Mouse (Mus musculus) kidney, postnatal 10 days (tissue): ENCODE data around the gene Eya2.

Experiments used
- DNase-seq: peaks from one replicate; pipeline ENCODE4 v3.0.0; 2021; ENCODE audit warnings: mixed read lengths

Eya2 gene

DNA sequence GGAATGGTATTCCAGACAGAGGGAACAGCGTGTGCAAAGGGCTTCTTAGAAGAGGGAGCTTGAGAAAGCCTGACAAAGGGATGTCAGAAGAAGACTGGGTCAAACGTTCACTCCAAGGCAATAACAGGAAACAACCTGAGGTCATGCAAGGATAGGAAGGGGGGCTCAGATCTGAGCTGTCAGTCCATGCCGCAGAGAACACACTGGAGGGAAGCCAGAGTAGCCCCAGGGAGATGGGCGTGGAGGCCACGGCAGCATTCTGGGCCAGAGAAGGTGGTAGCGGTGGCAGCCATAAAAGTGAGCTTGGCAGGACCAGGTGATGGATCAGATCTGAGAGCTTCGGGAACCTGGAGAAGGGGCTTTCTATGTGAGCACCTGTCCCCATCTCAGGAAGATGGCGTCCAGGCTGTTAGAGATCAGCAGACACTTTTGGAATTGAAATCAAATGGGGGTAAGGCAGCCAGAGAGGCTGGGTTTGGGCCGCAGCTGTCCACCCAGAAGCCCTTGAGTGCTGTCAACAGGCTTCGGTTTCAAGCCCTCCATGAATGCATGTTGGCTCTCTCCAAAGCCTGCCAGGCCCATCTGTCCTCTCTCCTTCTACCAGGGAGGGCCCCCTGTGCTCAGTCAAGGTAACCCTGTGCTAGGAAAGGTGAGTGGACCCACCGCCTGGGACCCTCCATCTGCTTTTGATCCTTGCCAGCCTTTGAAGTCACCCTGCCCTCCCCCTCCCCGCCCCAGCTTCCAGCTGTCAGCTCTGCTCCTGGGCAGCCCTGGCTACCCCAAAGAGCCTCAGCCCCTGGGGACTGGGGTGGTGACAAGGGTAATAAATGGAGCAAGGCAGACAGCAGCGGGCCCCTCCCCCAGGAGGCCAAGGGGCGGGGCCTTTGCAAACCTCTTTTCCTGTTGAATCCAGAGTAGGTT, 58.4 kb downstream of the Eya2 start:
- peak; percentile 81 for DNase-seq

DNA sequence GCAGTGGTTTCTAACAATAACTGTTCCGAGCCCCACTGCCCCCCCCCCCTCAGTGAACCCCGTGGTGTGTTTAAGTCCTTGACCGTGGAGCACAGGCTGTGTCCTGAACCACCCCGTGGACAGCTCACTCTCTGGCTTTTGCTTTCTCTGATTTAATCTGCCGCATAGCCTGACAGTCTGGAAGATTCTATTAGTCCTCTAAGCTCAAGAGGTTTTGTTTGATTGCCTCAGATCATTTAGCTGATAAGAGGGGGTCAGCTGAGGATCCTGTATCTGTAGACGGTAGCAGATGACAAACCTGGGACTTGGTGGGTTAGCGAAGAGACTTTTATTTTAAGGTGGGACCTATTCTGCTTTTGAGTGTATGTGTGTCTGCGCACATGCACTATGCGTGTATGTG, 59.3 kb downstream of the Eya2 start:
- no peak for DNase-seq

DNA sequence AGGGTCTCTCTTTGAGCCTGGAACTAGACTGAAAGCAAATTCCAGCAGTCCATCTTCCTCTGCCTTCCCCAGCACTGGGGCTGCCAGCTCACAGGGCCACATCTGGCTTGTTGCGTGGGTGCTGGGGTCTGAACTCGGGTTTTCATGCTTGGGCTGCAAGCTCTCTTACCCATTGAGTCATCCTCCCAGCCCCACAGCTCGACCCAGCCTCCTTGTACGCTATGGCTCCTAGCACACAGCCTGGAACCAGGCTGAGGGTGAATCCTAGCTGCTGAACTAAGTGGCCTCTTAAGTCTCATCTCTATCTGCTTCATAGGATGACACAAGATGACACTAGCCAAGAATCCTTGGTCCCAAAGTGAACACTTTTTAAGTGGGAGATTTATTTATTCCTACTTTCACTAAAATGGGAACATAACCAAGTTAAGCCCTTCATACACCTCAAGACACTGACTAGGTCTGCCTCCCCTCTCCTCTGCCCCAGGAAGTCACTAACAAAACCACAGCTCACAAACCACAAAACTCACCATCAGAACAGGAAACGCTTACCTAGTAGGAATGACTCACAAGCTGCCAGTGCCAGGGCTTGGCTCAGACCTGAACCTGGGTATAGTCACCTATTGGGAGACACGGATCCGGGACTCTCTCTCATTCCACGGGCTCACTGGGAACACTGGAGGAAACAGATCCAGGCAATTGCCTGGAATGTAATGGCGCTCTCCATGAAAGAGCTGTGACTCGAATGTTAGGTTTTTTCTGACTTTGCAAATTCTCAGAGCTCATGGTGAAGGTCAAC, 60.1 kb downstream of the Eya2 start:
- DNase-seq: no peak

DNA sequence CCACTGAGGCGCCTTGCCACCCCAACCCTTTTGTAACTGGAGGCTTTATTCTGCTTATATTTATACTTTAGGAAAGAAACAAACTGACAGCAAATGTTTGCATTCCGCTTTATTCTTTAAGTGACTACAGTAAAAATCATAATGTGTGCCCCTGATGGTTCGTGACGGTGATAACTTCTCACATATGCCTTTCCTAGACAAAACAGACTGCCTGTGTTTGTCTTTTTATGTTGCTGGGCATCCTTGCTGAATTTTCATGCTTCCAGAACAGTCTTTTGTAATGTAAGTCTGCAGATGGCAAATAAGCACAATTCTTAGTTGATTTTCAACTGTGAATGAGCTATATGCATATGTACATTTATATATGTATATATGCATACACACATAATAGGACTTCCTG, 61.7 kb downstream of the Eya2 start:
- no peak for DNase-seq

DNA sequence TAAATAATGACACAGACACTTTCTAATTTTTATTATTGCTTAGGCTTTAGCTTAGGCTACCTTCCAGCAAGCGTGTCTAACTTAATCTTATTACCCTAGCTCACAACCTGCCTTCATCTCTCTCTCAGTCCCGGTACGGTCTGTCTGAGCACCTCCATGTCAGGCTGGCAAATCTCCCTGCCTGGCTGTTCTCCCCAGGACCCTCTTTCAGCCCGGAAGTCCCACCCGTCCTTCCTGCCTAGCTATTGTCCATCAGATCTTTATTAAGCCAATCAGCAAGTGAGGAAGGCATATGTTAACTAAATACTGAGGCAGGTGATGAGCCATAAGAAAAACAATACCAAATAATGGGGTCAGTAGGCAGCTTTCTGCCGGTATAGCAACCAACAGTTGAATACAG, 62.1 kb downstream of the Eya2 start:
- DNase-seq: no peak

DNA sequence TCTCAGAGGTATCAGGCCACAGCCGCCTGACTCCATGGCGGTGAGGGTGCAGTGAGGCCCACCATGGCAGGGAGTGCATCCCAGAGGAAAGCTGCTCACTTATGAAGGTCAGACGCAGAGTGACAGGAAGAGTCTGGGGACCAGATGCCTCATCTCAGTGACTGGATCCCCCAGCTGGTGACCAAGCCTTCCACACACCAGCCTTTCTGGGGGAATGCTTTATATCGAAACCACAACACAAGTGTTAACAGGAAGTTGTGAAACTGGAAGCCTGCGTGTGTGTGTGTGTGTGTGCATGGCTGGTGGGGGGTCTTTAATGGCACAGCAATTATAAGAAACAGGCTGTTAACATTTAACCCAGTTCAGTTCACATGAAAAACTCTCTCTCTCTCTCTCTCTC, 64.7 kb downstream of the Eya2 start:
- no peak for DNase-seq

DNA sequence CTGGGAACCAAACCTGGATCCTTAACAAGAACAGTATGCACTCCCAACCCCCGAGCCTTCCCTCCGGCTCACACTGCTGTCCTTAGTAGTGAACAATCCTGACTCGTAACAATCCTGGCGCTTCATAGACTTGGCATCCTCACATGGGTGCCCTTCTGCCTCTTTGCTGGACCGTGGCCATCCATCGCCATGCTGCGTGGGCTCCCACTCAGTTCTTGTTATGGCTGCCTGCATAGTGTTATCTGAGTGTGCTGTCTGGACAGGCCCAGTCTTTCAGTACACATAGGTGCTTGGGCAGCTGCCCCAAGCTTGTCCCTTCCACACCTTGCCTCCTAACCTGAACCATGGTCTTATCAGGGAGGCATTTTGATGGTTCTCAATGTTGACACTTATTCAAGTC, 68.4 kb downstream of the Eya2 start:
- DNase-seq: no peak

DNA sequence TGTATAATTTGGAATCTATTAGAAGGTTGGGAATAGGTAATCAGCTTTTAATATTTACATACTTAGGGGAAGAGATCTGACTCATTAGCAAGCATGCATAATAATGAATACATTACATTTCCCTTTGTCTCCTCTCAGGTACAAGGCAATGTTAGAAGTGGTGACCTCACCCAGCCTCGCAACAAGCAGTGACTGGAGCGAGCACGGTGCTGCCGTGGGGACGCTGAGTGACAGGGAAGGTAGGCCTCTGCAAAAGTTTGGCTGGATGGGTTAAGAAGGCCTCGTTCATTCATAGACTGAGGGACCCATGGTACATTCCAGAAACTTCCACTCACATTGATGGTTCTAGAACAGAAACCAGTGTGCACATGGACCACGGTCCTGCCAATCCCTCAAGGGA, 69.8 kb downstream of the Eya2 start:
- DNase-seq: no peak

DNA sequence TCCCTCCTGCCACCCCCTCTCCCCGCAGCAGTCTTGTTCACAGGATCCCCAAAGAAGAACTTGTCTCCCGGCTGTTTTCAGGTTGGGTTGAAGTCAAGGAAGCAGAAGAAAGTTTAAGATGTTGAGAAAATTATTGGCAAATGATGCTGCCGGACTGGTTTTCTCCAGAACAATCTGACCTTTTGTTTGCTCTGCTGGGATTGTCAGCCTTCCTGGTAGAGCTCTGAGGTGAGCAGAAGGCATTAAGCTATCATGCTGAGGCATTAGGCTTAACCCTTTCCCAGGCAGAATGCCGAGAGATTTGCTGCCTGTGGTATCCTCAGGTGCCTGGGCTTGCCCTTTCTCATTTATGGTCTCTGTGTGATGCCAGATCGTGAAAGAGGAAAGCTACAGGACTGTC, 70.3 kb downstream of the Eya2 start:
- no peak for DNase-seq

DNA sequence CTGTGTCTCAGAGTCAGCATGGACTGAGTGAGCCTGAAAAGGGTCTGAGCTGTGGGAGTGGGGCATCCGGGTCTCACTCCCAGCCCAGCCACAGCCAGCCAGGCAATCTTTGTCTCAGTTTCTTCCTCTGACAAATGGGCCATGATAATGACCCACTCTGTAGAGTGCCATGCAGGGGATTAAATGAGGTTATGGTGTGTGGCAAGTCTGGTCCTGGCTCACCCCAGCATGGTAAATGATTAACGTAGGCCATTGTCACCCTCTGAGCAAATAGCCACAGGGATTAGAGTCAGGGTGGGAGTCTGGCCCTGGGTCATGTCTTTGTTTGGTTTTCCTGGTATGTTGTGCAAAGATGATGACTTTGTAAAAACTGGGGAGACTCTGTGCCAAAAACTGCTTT, 72.3 kb downstream of the Eya2 start:
- DNase-seq: no peak

DNA sequence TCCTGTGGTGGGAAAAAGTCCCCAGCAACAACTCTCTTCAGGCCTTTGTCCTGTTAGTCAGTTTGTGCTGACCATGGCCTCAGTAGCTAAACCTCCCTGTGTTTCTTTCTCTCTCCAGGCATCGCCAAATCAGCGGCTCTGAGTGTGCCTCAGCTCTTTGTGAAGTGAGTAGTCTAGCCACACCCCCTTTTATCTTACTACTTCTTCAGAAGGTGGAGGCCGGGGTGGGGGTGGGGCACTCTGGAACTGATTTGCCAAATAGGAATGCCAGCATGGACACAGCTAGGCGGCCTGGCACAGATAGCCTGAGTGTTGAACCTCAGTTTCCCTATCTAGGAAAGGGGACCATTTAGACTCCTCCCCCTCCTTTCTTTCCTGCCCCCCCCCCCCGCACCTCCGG, 87.9 kb downstream of the Eya2 start:
- DNase-seq: no peak

DNA sequence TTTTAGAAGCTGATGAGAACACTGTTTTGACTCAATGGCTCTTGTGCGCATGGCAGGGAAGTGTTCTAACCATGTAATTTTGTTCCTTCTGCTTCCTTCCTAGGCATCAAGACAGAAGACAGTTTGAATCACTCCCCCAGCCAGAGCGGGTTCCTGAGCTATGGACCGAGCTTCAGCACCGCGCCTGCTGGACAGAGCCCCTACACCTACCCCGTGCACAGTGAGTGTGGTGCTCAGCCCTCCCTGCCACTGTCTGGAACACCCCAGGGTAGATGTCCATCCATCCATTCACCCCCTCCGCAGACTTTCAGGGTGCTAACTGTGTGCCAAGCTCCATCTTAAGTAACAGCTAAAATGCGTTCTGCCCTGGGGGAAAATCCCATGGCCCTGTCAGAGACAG, 92.7 kb downstream of the Eya2 start:
- DNase-seq: peak; percentile 46

DNA sequence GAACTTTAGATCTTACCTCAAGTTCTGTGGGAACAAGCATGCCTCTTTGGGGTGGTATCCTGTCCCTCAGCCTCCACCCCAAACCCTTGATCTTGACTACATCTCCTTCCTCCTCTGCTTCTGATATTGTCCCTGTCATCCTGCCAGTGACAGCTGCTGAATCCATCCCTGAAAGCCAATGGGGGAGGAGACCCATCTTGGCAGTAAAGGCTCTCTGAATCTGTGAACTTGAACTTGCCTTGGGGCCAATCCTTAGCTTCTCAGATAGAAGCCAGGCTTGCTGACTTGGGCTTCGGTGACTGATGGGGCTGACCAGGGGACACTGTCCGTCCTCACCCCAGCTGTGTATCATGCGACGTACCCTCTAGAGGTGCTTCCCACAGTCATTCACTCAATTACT, 94.1 kb downstream of the Eya2 start:
- no peak for DNase-seq

DNA sequence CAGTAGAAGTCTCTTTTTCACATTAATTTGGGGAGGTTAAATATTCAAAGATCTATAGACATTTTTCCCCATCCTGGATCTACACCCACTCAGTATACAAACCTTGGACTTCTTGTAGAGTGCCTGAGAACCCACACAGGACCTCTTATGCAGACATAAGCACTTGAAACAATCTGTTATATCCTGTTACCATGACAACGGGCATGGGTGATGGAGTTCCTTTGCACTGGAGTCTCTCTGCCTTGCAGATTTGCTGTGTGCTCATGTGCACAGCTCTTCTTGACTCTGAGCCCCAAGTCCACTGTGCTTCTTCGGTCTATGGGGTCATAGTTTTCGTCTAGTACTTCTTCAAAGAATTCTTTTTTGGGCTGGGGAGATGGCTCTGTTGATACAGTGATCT, 96.2 kb downstream of the Eya2 start:
- DNase-seq: no peak

DNA sequence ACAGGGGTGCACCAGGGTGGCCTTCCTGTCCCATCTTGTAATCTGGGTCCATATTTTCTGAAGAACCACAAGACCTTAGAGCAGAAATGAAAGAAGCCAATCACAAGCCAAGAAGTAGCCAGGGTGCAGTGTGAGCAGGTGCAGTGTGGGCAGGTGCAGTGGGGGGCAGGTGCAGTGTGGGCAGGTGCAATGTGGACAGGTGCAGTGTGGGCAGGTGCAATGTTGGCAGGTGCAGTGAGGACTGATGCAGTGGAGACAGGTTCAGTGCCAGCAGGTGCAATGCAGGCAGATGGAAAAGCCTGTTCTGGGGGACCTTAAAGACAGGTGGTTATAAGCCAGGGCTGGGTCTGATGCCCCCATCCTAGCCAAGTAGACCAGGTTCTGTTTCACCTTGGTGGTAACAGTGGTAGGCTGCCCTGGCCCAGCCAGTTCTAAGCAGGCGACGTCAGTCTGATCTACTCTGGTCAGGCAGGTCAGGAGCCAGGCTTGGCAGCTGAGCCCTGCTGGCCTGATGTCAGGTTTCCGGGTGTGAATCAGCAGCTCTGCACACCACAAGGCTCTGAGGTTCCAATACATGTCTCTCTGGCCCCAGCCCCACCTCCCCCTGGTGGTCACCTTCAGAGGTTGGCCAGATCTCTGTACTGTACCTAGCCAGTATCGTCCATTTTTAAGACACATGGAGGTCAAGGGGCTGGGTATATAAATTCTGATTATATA, 98.3 kb downstream of the Eya2 start:
- peak; percentile 72 for DNase-seq

DNA sequence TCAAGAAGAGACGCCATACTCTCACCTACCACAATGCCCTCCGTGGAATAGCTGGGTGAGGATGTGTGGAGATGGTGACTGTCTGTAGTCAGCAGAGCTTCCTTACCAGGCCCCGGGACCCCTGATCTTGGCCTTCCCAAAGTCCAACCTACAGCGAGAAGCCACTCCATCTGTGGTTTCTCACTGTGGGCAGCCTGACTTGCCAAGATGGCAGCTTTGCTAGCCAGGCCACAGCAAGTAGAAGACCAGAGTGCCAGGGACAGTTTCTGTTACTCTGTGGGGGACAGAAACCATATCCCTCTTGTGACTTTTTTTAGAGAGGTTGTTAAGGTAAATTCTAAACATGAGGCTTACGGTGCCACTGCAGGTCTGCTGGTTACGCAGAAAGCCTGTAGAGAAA, 99.9 kb downstream of the Eya2 start:
- no peak for DNase-seq

DNA sequence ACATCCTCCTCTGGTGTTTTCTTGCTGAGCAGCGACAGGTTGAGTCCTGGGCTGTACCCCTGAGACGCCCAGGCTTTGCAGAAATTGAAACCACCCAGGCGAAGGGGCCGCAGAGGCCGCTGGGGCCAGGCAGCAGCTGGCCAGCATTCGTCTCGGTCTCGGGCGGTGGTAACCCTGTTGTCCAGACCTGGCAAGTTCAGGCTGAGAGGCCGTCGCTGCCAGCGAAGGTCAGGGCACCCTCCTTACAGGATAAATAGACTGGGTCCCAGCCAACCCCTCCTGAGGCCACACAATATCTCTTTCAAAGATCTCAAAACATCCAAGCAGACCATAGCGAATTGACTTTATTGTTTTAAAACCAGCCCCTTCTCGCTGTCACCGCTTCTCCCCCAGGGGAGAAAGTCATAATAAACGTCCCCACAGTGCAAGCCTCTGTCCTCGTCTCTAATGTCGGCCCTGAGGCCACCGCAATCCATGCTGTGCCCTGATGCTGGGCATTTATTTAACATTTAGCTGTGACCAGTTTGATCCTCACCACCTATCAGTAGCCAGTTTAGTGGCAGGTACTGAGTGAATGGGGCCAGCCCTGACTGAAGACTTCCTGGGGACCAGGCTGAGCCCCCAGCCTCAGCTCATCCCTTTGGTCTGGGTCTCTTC, 105.5 kb downstream of the Eya2 start:
- peak; percentile 24 for DNase-seq

DNA sequence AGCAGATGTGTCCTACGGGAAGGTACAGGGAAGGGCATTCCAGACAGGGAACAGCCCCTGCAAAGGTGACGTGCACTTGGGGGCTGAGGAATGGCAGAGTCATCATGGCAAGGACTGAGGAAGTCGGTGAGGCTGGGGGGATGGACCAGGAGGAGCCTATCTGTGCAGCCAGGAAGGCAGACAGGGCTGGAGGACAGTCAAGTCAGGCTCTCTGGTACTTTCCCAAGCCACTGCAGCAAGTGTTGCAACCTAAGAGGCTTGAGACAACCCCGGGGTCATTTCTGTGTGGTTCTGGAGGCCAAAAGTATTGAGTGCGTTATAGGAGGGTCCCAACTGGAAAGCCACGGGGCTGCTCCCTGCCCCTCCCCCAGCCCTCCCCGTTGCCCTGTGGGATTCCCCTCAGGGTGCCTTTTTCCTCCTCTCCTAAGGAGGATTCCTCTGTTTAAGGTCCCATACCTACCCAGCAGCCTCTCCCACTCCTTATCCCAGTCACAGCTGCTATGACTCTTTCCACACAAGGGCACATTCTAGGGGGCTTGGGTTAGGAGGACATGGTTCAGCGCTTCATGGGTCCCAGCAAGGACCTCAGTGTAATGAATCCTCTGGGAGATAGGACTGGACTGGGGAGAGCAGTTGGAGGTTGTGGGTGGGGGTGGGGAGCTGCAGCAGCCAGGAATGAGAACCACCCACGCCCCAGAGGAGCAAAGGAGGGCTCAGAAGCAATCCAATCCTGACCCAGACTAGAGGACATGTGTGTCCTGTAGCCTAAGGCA, 108.4 kb downstream of the Eya2 start:
- no peak for DNase-seq

DNA sequence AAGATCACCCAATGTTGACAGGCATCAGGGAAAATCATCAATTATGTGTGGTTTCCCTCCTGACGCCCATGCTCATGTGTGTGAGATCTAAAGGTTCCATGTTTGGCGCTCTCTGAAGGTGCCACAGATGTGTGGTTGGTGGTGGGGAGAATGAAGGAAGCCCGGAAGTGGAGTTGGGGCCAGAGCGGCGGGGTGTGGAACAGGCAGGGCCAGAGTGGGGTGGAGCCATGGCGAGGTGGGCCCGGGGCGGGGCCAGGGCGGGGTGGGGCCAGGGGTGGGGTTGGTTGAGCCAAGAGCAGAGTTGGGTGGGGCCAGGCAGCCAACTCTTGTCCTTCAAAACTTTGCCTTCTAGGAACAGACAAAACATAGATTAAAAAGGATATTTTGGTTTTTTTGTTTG, 113.4 kb downstream of the Eya2 start:
- DNase-seq: no peak

DNA sequence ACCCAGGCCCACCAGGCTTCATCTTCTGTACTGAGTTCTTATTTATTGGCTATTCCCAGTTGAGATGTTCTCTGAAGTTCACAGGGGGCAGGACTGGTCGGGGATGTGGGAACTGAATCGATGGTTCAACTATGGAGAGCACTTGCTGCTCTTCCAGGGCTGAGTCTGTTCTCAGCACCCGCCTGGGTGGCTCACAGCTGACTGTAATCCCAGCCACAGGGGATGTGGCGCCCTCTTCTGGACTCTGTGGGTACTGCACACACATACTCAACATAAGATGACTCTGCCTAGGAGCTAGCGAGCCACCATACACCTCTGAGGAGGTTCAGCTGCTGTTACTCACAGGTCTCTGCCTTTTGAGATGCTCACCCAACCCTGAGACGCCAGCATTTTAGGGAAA, 121.9 kb downstream of the Eya2 start:
- peak; percentile 24 for DNase-seq

DNA sequence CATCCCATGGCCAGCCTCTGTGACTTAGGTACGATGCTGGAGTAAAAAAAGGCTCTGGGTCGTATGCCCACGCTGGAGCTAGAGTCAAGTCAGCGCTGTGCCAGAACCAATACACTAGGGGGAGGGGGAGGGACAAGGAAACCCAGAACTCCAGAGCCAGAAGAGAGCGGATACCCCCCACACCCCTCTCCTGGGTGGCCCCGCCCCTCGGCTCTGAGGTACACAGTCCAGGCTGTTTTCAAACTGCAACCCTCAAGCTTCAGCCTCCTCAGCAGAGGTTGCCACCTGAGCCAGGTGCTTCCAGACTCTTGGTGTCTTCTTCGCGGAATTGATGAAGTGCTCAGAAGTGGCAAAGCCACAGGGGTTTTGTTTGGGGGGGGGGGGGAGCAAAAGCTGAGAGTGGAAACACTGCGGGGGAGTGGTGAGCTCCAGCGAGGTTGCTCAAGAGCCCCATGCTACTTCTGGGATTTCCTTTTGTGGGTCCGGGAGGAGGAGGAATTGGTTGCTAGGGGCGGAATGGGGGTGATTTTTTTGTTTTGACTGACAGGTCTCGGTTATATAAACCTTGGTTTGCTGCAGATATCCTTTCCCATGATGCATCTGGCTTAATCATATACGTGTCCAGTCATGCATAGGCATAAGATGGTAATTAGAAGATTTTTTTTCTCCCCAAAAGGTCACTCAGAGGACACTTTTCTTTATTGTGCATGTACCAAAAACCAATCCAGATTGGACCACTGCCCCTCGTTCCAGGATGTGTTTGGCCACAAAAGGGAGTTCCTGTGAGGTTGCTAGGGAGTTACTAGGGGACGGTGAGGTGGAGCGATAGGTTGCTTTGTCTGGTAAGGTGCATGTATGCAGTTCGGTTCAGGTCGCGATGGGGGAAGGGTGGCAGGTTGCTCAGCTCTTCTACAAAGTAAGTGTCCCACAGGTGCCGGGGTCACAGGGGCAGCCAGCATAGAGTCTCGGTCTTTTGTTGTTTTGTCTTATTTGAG, 122.6 kb downstream of the Eya2 start:
- DNase-seq: peak; percentile 35
